Mouse (Mus musculus) kidney, adult 2 months (tissue): Measurements from ENCODE around the gene Fbxo42.

ENCODE experiments used
- CTCF ChIP-seq: fragments of 200-500 bp; conservative IDR thresholded peaks from 2 replicates; pipeline ENCODE4 v1.5.1; 2011; ENCODE audit warnings: low read depth, mild to moderate bottlenecking, control low read depth, low read length, moderate library complexity, mixed read lengths; ENCODE audit not compliant: insufficient read depth, insufficient read length
- POLR2A ChIP-seq: fragments of 200-500 bp; IDR thresholded peaks from one replicate; pipeline ENCODE4 v1.6.1; 2011; ENCODE audit warnings: low read depth, low read length, control low read depth

GRCm38 (mm10) chr4:141183932-141184331, 36.2 kb downstream of the Fbxo42 start:
- TF ChIP-seq POLR2A: no peak
- TF ChIP-seq CTCF: no peak
